Mouse (Mus musculus) midbrain, embryonic 14.5 days (tissue): ENCODE results near the gene Glis1. TPM values are rescaled to one million over a fixed set of nuclear protein-coding genes. Genes with fewer than 3 reads are reported as not detected.
A peak's percentile ranks its signal among the peaks of the same experiment; 100 is the strongest.

Experiments
- ATAC-seq: fragments of 200-750 bp; cut with Nextera tagmentation; 2 replicates; pipeline ENCODE4 v1.8.0; 2017; ENCODE audit warnings: moderate number of reproducible peaks, moderate library complexity; ENCODE audit not compliant: low FRiP score, low TSS enrichment
- DNase-seq: peaks from one replicate; pipeline ENCODE4 v3.0.0-alpha.2; 2015
- H3K27ac ChIP-seq: fragments of 300-500 bp; sonication (generic); replicated peaks from 2 replicates; pipeline ENCODE4 v1.5.1; 2014; ENCODE audit warnings: mild to moderate bottlenecking, low read depth, low read length, moderate library complexity
- H3K27me3 ChIP-seq: fragments of 300-500 bp; sonication (generic); 2 replicates; pipeline ENCODE4 v1.6.1; 2014; ENCODE audit warnings: low read length, control low read depth, mixed read lengths; ENCODE audit not compliant: control insufficient read depth, insufficient read depth
- H3K36me3 ChIP-seq: fragments of 300-500 bp; sonication (generic); 2 replicates; pipeline ENCODE4 v1.6.1; 2014; ENCODE audit warnings: low read length, control low read depth; ENCODE audit not compliant: control insufficient read depth, insufficient read depth
- H3K4me1 ChIP-seq: fragments of 300-500 bp; sonication (generic); 2 replicates; pipeline ENCODE4 v1.6.1; 2014; ENCODE audit warnings: mild to moderate bottlenecking, antibody characterized with exemption, low read length, control low read depth; ENCODE audit not compliant: control insufficient read depth, insufficient read depth
- H3K4me2 ChIP-seq: fragments of 300-500 bp; sonication (generic); 2 replicates; pipeline ENCODE4 v1.6.1; 2014; ENCODE audit warnings: mild to moderate bottlenecking, low read length, moderate library complexity
- H3K4me3 ChIP-seq: fragments of 300-500 bp; sonication (generic); replicated peaks from 2 replicates; pipeline ENCODE4 v1.5.1; 2014; ENCODE audit warnings: low read depth, low read length
- H3K9ac ChIP-seq: fragments of 300-500 bp; sonication (generic); replicated peaks from 2 replicates; pipeline ENCODE4 v1.6.1; 2014; ENCODE audit warnings: mild to moderate bottlenecking, low read length, moderate library complexity
- H3K9me3 ChIP-seq: fragments of 300-500 bp; sonication (generic); 2 replicates; pipeline ENCODE4 v1.6.1; 2016; ENCODE audit warnings: low read length, control low read depth, mixed read lengths; ENCODE audit not compliant: control insufficient read depth
- WGBS: fragments of 180-500 bp; shearing (Covaris S2); extraction: QIAGEN DNeasy Blood & Tissue Kit; methylation state at CpG from one replicate; pipeline ENCODE4 v1.1.7; 2014; 5-methylcytosine and 5-hydroxymethylcytosine counted together
- polyA plus RNA-seq: library from polyadenylated mRNA; unstranded; fragments of >200 nt; fragmentation: Nextera tagmentation; extraction: Ambion mirVana; gene quantifications from 2 replicates; pipeline ENCODE4 v1.2.1, GENCODE M21; 2014

Gene Glis1
- polyA plus RNA-seq, 1 experiment from 2014 or later: 1.6 TPM

- H3K9me3 ChIP-seq: no peaks in the 10 kb centered on the region
- DNase-seq (no peak), ATAC-seq (no peak)
- no peak overlapping the region for H3K9ac ChIP-seq
- no peaks in the 10 kb centered on the region for H3K36me3 ChIP-seq
- H3K27ac ChIP-seq: no peak overlapping the region
- H3K4me3 ChIP-seq: no peak overlapping the region
- H3K27me3 ChIP-seq: no peaks in the 10 kb centered on the region
- no peak overlapping the region for H3K4me2 ChIP-seq
- WGBS: 74% methylated on average over 4 of the region's 4 CpGs
- H3K4me1 ChIP-seq: no peaks in the 10 kb centered on the region
These were observed 207.2 kb downstream of the Glis1 start for GRCm38 (mm10) chr4:107641624-107642023.

DNA sequence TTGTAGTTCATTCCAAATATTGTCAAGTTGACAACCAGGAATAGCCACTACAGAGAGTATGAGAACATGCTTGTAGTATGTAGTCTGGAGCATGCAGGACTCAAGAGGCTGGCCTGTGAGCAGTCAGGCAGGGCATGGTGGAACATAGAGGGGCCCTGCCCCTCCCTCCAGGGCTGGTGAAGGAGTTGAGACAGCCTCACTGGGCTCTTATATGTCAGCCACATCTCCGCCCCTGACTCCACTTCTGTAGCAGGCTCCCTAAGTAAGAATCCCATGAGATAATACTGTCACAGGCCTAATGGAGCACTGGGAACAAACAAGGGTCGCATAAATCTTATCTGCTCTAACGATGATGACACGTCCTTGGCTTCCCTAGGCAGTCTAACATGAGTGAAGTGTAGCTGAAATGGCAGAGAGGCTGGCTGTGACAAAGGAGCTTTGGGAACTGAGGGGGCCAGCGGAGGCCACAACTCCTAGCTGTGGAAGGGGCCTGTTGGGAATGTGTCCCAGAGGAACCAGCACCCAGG is 214.6 kb downstream of the Glis1 start:
- Histone ChIP-seq H3K9me3 (no peaks in the 10 kb centered on the region), H3K27ac (no peak overlapping the region), H3K4me2 (no peak overlapping the region), H3K27me3 (no peaks in the 10 kb centered on the region), H3K9ac (no peak overlapping the region), H3K4me1 (peaks cover 11% of the 10 kb centered on the region; the same call in 1 of the 2 replicates), H3K36me3 (no peaks in the 10 kb centered on the region), H3K4me3 (no peak overlapping the region)
- WGBS: 86% methylated on average over 5 of the region's 5 CpGs
- ATAC-seq: no peak
- DNase-seq: no peak

DNA sequence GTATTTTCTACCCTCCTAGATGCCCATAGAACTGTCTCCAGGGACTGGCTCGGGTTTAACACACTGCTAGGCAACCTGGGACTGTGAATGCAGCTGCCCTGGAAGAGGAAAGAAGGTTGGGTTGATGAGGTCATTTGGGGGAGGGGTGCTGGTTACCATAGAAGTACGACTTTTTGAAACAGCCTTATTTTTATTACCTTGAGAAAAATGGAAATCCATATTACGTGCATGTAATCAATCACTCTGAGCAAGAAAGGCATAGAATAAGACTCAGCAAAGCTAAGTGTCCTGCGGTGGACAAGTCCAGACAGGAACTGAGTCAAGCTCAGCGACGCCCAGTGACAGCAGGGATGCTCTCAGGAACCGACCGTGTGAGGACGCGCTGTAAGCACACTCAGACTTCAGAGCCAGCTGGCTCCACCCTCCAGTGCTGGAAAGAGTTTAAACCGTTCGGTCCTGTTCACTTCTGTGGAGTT is 216.7 kb downstream of the Glis1 start:
- H3K27ac ChIP-seq: no peak overlapping the region
- H3K4me1 ChIP-seq: peaks cover 11% of the 10 kb centered on the region; the same call in 1 of the 2 replicates
- WGBS: 19% methylated on average over 12 of the region's 12 CpGs
- no peaks in the 10 kb centered on the region for H3K36me3 ChIP-seq
- H3K9me3 ChIP-seq: no peaks in the 10 kb centered on the region
- peak overlapping the region; percentile 9; the same call in 1 of the 2 replicates for H3K4me2 ChIP-seq
- H3K27me3 ChIP-seq: no peaks in the 10 kb centered on the region
- H3K9ac ChIP-seq: no peak overlapping the region
- H3K4me3 ChIP-seq: no peak overlapping the region
- ATAC-seq: no peak
- peak; percentile 60 for DNase-seq

DNA sequence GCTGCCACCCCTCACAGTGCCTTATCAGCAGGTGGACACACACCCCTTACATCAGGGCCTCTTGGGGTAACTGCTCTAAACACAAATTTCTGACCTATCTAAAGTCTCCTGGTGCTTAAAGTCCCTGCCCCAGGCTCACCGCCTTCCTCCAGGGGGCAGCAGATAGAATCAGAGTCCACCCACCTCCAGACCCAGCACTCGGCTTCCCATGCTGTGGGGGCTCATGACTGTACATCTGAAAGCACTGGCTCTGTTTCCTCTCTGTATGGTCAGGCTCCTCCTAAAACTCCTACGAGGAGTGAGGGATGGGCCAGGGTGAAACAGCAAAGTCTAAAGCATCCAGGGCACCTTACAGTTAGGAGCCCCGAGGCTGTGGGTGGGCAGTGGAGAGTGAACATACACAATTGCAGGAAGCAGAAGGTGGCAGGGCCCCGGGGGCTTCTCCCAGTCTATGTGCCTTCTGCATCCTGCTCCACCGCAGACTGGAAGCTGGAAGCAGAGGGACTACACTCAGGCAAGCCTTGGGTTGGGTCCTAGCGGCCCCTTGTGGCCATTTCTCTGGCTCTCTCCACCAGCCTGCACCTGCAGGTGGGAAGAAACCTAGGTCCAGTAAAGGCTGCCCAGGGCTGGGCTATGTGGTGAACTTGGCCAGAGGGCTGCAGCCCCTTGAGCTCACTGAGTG is 218.3 kb downstream of the Glis1 start:
- no peaks in the 10 kb centered on the region for H3K9me3 ChIP-seq
- WGBS: 13% methylated on average over 7 of the region's 7 CpGs
- ATAC-seq (peak; percentile 83), DNase-seq (peak; percentile 94)
- no peaks in the 10 kb centered on the region for H3K27me3 ChIP-seq
- H3K4me2 ChIP-seq: no peak overlapping the region
- H3K9ac ChIP-seq: no peak overlapping the region
- no peak overlapping the region for H3K4me3 ChIP-seq
- no peaks in the 10 kb centered on the region for H3K36me3 ChIP-seq
- peaks cover 11% of the 10 kb centered on the region; the same call in 1 of the 2 replicates for H3K4me1 ChIP-seq
- no peak overlapping the region for H3K27ac ChIP-seq

GRCm38 (mm10) chr4:107653280-107653643 is 218.9 kb downstream of the Glis1 start:
- Histone ChIP-seq H3K4me3 (no peak overlapping the region), H3K27me3 (no peaks in the 10 kb centered on the region), H3K36me3 (no peaks in the 10 kb centered on the region), H3K9me3 (no peaks in the 10 kb centered on the region), H3K9ac (no peak overlapping the region), H3K4me1 (peaks cover 11% of the 10 kb centered on the region; the same call in 1 of the 2 replicates), H3K4me2 (no peak overlapping the region), H3K27ac (no peak overlapping the region)
- ATAC-seq: 0 out of 2 replicates have a peak, but pooled peaks have one; percentile 29
- 75% methylated on average over 5 of the region's 5 CpGs for WGBS
- no peak for DNase-seq

DNA sequence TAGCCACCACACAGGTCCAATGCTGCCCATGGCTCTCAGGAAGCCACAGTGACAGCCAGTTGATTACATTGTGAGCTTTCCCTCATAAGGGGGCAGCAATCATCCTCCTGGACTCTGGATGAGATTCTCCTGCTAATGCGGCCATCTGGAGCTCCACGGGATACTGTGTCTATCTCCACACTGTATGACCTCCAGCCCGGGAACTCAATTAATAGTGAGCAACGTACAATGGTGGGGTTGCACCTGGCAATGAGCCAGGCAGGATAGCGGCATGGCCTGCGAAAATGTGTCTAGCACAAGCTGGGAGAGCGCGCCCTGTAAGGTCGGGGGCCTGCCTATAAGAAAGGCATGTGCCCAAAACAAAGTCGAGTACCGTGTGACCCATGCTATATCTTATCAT is 226.3 kb downstream of the Glis1 start:
- no peak for ATAC-seq
- Histone ChIP-seq H3K9ac (no peak overlapping the region), H3K9me3 (no peaks in the 10 kb centered on the region), H3K4me2 (no peak overlapping the region), H3K4me3 (no peak overlapping the region), H3K36me3 (no peaks in the 10 kb centered on the region), H3K27ac (no peak overlapping the region), H3K27me3 (no peaks in the 10 kb centered on the region), H3K4me1 (no peaks in the 10 kb centered on the region)
- DNase-seq: no peak
- whole genome bisulfite sequencing: 84% methylated on average over 11 of the region's 11 CpGs

DNA sequence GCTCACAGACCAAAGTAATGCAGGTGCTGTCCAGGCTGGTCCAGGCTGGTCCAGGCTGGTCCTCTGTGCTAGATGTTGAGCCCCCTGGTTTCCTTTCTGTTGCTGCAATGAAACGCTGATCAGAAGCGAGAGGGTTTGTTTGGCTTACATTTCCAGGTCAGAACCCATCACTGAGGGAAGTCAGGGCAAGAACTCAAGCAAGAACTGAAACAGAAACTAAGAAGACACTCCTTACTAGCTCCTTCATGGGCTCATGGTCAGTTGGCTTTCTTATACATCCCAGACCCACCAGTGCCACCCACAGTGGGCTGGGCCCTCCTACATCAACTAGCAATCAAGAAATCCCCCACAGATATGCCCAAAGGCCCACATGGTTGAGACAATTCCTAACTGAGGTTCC is 234.1 kb downstream of the Glis1 start:
- H3K27me3 ChIP-seq: peaks cover 3% of the 10 kb centered on the region; the same call in 1 of the 2 replicates
- DNase-seq (no peak), ATAC-seq (no peak)
- H3K4me1 ChIP-seq: peaks cover 3% of the 10 kb centered on the region; the same call in 1 of the 2 replicates
- 88% methylated on average over 2 of the region's 2 CpGs for WGBS
- H3K4me2 ChIP-seq: no peak overlapping the region
- H3K4me3 ChIP-seq: no peak overlapping the region
- no peaks in the 10 kb centered on the region for H3K9me3 ChIP-seq
- no peak overlapping the region for H3K27ac ChIP-seq
- H3K36me3 ChIP-seq: no peaks in the 10 kb centered on the region
- no peak overlapping the region for H3K9ac ChIP-seq

DNA sequence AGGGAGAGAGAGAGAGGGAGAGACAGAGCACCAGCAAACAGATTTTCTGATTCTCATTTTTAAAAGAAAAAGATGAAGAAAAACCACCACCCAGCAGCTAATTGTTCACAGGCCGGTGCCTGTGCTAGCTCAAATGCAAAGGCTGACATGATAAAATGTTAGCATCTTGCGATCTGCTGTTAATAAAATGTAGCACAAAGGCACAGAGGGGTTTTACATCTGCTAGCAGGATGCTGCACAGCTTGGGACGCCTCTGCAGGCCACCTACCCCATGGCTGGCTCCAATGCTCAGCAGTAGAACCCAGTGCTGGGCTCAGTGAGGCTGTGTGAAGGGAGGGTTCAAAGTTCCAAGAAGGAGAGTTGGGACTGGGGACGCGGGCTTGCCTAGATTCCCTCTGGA is 236.3 kb downstream of the Glis1 start:
- peaks cover 10% of the 10 kb centered on the region for H3K4me1 ChIP-seq
- no peak overlapping the region for H3K9ac ChIP-seq
- H3K27me3 ChIP-seq: peaks cover 3% of the 10 kb centered on the region; the same call in 1 of the 2 replicates
- no peak overlapping the region for H3K4me2 ChIP-seq
- ATAC-seq (no peak), DNase-seq (no peak)
- WGBS: 69% methylated on average over 5 of the region's 5 CpGs
- no peaks in the 10 kb centered on the region for H3K9me3 ChIP-seq
- no peak overlapping the region for H3K4me3 ChIP-seq
- H3K27ac ChIP-seq: no peak overlapping the region
- no peaks in the 10 kb centered on the region for H3K36me3 ChIP-seq
